Mouse (Mus musculus): Measurements from ENCODE around the gene Tas1r1. TPM values are rescaled to one million over a fixed set of nuclear protein-coding genes. Genes with fewer than 3 reads are reported as not detected.

Tas1r1 gene
- polyA plus RNA-seq, 1 experiment from 2014 or later = 0.66 TPM

GRCm38 (mm10) chr4:151980699-151981098 is 57.7 kb downstream of the Tas1r1 start:
- peaks cover 4% of the 10 kb centered on the region for H3K36me3 ChIP-seq (ENCODE audit: control insufficient read depth, insufficient read depth, low read length)
- 86% methylated on average over 8 of the region's 8 CpGs for WGBS

More at GRCm38 (mm10) chr4:151980699-151981098, 57.7 kb downstream of the Tas1r1 start:
- H3K4me2 ChIP-seq (ENCODE audit: low read depth) = no peak overlapping the region
- DNase-seq (ENCODE audit: low spot score) (no peak), ATAC-seq (ENCODE audit: insufficient read depth, low FRiP score, low TSS enrichment) (no peak)
- H3K9ac ChIP-seq (ENCODE audit: low read length) = no peak overlapping the region
- H3K4me3 ChIP-seq (ENCODE audit: low read depth, low read length) = no peak overlapping the region
- no peaks in the 10 kb centered on the region; the same call in 1 of the 2 replicates for H3K4me1 ChIP-seq (ENCODE audit: control insufficient read depth, insufficient read depth, low read length)
- H3K9me3 ChIP-seq (ENCODE audit: control insufficient read depth, low read length) = no peaks in the 10 kb centered on the region
- H3K27me3 ChIP-seq (ENCODE audit: control insufficient read depth, insufficient read depth, low read length) = no peaks in the 10 kb centered on the region
- no peak overlapping the region for H3K27ac ChIP-seq (ENCODE audit: low read depth, low read length)

Other genes with a start within 250 kb of the Tas1r1 start
- gene Camta1, start 176.7 kb downstream of the Tas1r1 start, polyA plus RNA-seq (2014; fragmentation: Nextera tagmentation; extraction: Ambion mirVana) = 131 and 134 TPM in 2 replicates
- gene Dnajc11, start 104.9 kb downstream of the Tas1r1 start, polyA plus RNA-seq (2014; fragmentation: Nextera tagmentation; extraction: Ambion mirVana) = 80.6 and 91.3 TPM in 2 replicates
- 17.4 and 20.3 TPM in 2 replicates for gene Thap3, start 49.6 kb downstream of the Tas1r1 start, polyA plus RNA-seq (2014; fragmentation: Nextera tagmentation; extraction: Ambion mirVana)
- gene Phf13, start 42.3 kb downstream of the Tas1r1 start, polyA plus RNA-seq (2014; fragmentation: Nextera tagmentation; extraction: Ambion mirVana) = 27.6 and 28.8 TPM in 2 replicates
- gene Klhl21, start 29.8 kb downstream of the Tas1r1 start, polyA plus RNA-seq (2014; fragmentation: Nextera tagmentation; extraction: Ambion mirVana) = 4.0 and 4.6 TPM in 2 replicates
- gene Zbtb48, start 10.9 kb downstream of the Tas1r1 start, polyA plus RNA-seq (2014; fragmentation: Nextera tagmentation; extraction: Ambion mirVana) = 17.4 and 23.8 TPM in 2 replicates
- gene Nol9, start 753 bp upstream of the Tas1r1 start, polyA plus RNA-seq (2014; fragmentation: Nextera tagmentation; extraction: Ambion mirVana) = 31.8 and 32.8 TPM in 2 replicates
- 7.2 and 7.3 TPM in 2 replicates for gene Plekhg5, start 33.9 kb upstream of the Tas1r1 start, polyA plus RNA-seq (2014; fragmentation: Nextera tagmentation; extraction: Ambion mirVana)
- 0.42 and 0.62 TPM in 2 replicates for gene Tnfrsf25, start 77.4 kb upstream of the Tas1r1 start, polyA plus RNA-seq (2014; fragmentation: Nextera tagmentation; extraction: Ambion mirVana)
- 0.48 and 1.1 TPM in 2 replicates for gene Espn, start 113.8 kb upstream of the Tas1r1 start, polyA plus RNA-seq (2014; fragmentation: Nextera tagmentation; extraction: Ambion mirVana)
- gene Hes2, start 120.3 kb upstream of the Tas1r1 start, polyA plus RNA-seq (2014; fragmentation: Nextera tagmentation; extraction: Ambion mirVana) = 2.9 and 3.5 TPM in 2 replicates
- gene Acot7, start 139.6 kb upstream of the Tas1r1 start, polyA plus RNA-seq (2014; fragmentation: Nextera tagmentation; extraction: Ambion mirVana) = 159 and 173 TPM in 2 replicates
- gene Gpr153, start 235.7 kb upstream of the Tas1r1 start, polyA plus RNA-seq (2014; fragmentation: Nextera tagmentation; extraction: Ambion mirVana) = 8.3 and 8.9 TPM in 2 replicates